Comparison of ENCODE assay signal across 8 mouse cellular contexts in genomic region chr1:172311248-172311906, GRCm38 (mm10). TPM values are rescaled to one million over a fixed set of nuclear protein-coding genes. Genes with fewer than 3 reads are reported as not detected.
A peak's percentile ranks its signal among the peaks of the same experiment; 100 is the strongest.
DNase-seq lines count a peak whose midpoint lies in the region; ATAC-seq and TF ChIP-seq lines count a peak whose summit lies in the region.

No protein-coding gene starts in this region.

- no peaks in the 10 kb centered on the region for H3K27me3 ChIP-seq in cerebellum, adult 2 months (ENCODE audit: control insufficient read depth, insufficient read depth, low read length)
- H3K27me3 ChIP-seq in forebrain, postnatal 0 days (ENCODE audit: insufficient read depth, low read length) = no peaks in the 10 kb centered on the region
- no peaks in the 10 kb centered on the region for H3K27me3 ChIP-seq in hindbrain, postnatal 0 days (ENCODE audit: insufficient read depth, low read length)
- H3K27me3 ChIP-seq in liver, embryonic 12.5 days (replicated peaks) = 0 out of 2 replicates have a peak, but pooled peaks cover 8% of the 10 kb centered on the region
- no peaks in the 10 kb centered on the region for H3K27me3 ChIP-seq in myocyte (ENCODE audit: control insufficient read depth, insufficient read depth, insufficient read length)
- H3K27me3 ChIP-seq in thymus, adult 2 months (ENCODE audit: control insufficient read depth, insufficient read depth, low read length) = no peaks in the 10 kb centered on the region

- no peak overlapping the region for H3ac ChIP-seq in myocyte (ENCODE audit: control insufficient read depth, insufficient read length)

- peak overlapping the region; percentile 72 for H3K9ac ChIP-seq in forebrain, postnatal 0 days
- peak overlapping the region; percentile 64 for H3K9ac ChIP-seq in hindbrain, postnatal 0 days (replicated peaks; ENCODE audit: low read length)
- peak overlapping the region; percentile 85 for H3K9ac ChIP-seq in liver, embryonic 12.5 days

- DNase-seq in right cerebral cortex, adult 18-20 months = peak; percentile 79
- no peak for DNase-seq in right cerebral cortex, postnatal 14 days
- DNase-seq in cerebellum, adult 2 months = peak; percentile 77 to 90
- DNase-seq in forebrain, postnatal 0 days = peak; percentile 74
- DNase-seq in hindbrain, postnatal 0 days (ENCODE audit: low spot score) = peak; percentile 74
- DNase-seq in thymus, adult 2 months = peak; percentile 39

- peak overlapping the region; percentile 90 for H3K4me2 ChIP-seq in forebrain, postnatal 0 days (ENCODE audit: low read depth)
- H3K4me2 ChIP-seq in hindbrain, postnatal 0 days (ENCODE audit: low read depth, low read length) = peak overlapping the region; percentile 87
- H3K4me2 ChIP-seq in liver, embryonic 12.5 days = peak overlapping the region; percentile 99
- peak overlapping the region; percentile 92 for H3K4me2 ChIP-seq in myocyte (ENCODE audit: low read depth)

- H3K4me3 ChIP-seq in cerebellum, adult 2 months (replicated peaks; ENCODE audit: insufficient read depth, low read depth, low read length) = peak overlapping the region; percentile 92
- H3K4me3 ChIP-seq in forebrain, postnatal 0 days (ENCODE audit: low read depth, low read length) = peak overlapping the region; percentile 67
- peak overlapping the region; percentile 56 for H3K4me3 ChIP-seq in hindbrain, postnatal 0 days (ENCODE audit: low read length)
- H3K4me3 ChIP-seq in liver, embryonic 12.5 days = peak overlapping the region; percentile 83
- H3K4me3 ChIP-seq in myocyte = peak overlapping the region; percentile 54
- H3K4me3 ChIP-seq in thymus, adult 2 months (ENCODE audit: control insufficient read depth, insufficient read depth, low read length) = peak overlapping the region; percentile 65

- H3K4me1 ChIP-seq in cerebellum, adult 2 months (ENCODE audit: control insufficient read depth, insufficient read depth, low read length) = peaks cover 34% of the 10 kb centered on the region
- H3K4me1 ChIP-seq in forebrain, postnatal 0 days (ENCODE audit: insufficient read depth) = peaks cover 24% of the 10 kb centered on the region
- H3K4me1 ChIP-seq in hindbrain, postnatal 0 days (ENCODE audit: insufficient read depth, low read length) = peaks cover 20% of the 10 kb centered on the region
- peaks cover 55% of the 10 kb centered on the region for H3K4me1 ChIP-seq in liver, embryonic 12.5 days
- H3K4me1 ChIP-seq in thymus, adult 2 months (replicated peaks; ENCODE audit: control insufficient read depth, insufficient read depth, low read length) = peaks cover 32% of the 10 kb centered on the region

- H3K36me3 ChIP-seq in forebrain, postnatal 0 days (ENCODE audit: insufficient read depth) = peaks cover 3% of the 10 kb centered on the region; the same call in 1 of the 2 replicates
- peaks cover 2% of the 10 kb centered on the region; the same call in 1 of the 2 replicates for H3K36me3 ChIP-seq in hindbrain, postnatal 0 days (ENCODE audit: insufficient read depth, low read length)
- H3K36me3 ChIP-seq in liver, embryonic 12.5 days = peaks cover 5% of the 10 kb centered on the region
- no peaks in the 10 kb centered on the region for H3K36me3 ChIP-seq in myocyte (ENCODE audit: control insufficient read depth, insufficient read depth)
- H3K36me3 ChIP-seq in thymus, adult 2 months (ENCODE audit: control insufficient read depth, insufficient read depth, low read length) = no peaks in the 10 kb centered on the region

- 4% methylated on average over 23 of the region's 23 CpGs for WGBS in cerebellum, adult 2 months
- WGBS in forebrain, postnatal 0 days = 9% methylated on average over 23 of the region's 23 CpGs
- 6% methylated on average over 23 of the region's 23 CpGs for WGBS in hindbrain, postnatal 0 days
- 1% methylated on average over 22 of the region's 23 CpGs for WGBS in liver, embryonic 12.5 days (ENCODE audit: insufficient replicate concordance)
- 1% methylated on average over 23 of the region's 23 CpGs for WGBS in thymus, adult 2 months

- no peaks in the 10 kb centered on the region for H3K9me3 ChIP-seq in forebrain, postnatal 0 days (ENCODE audit: low read length)
- no peaks in the 10 kb centered on the region for H3K9me3 ChIP-seq in hindbrain, postnatal 0 days (ENCODE audit: low read length)
- H3K9me3 ChIP-seq in liver, embryonic 12.5 days (replicated peaks) = no peaks in the 10 kb centered on the region

- peak; percentile 27; the same call in 1 of the 2 replicates for TF ChIP-seq POLR2A in cerebellum, adult 2 months (IDR thresholded peaks at IDR 0.05; ENCODE audit: borderline replicate concordance, insufficient read depth, low read length)
- TF ChIP-seq POLR2A in myocyte (IDR thresholded peaks at IDR 0.05; ENCODE audit: insufficient read length, low read depth) = no peak
- TF ChIP-seq POLR2A in thymus, adult 2 months (IDR thresholded peaks at IDR 0.05; ENCODE audit: control insufficient read depth, extremely low read depth, insufficient read depth, low read length, poor library complexity) = no peak

- no peaks in the 10 kb centered on the region for H3K79me2 ChIP-seq in myocyte (ENCODE audit: control insufficient read depth, insufficient read depth)

- H3K27ac ChIP-seq in cerebellum, adult 2 months (ENCODE audit: insufficient read depth, low read length) = peak overlapping the region; percentile 98
- peak overlapping the region; percentile 91 for H3K27ac ChIP-seq in forebrain, postnatal 0 days (ENCODE audit: low read depth, low read length)
- H3K27ac ChIP-seq in hindbrain, postnatal 0 days = peak overlapping the region; percentile 89
- peak overlapping the region; percentile 88 for H3K27ac ChIP-seq in liver, embryonic 12.5 days
- H3K27ac ChIP-seq in thymus, adult 2 months (ENCODE audit: control insufficient read depth, insufficient read depth, low read length) = peak overlapping the region; percentile 73

- no peak for TF ChIP-seq CTCF in cerebellum, adult 2 months (IDR thresholded peaks at IDR 0.05; ENCODE audit: borderline replicate concordance, insufficient read depth, low read depth, low read length)
- TF ChIP-seq CTCF in forebrain, postnatal 0 days (IDR thresholded peaks at IDR 0.05; ENCODE audit: low read depth) = no peak
- peak; percentile 25; the same call in 1 of the 2 replicates for TF ChIP-seq CTCF in hindbrain, postnatal 0 days (IDR thresholded peaks at IDR 0.05; ENCODE audit: low read depth)
- no peak for TF ChIP-seq CTCF in thymus, adult 2 months (IDR thresholded peaks at IDR 0.05; ENCODE audit: borderline replicate concordance, control insufficient read depth, extremely low read depth, insufficient read depth, low read length, poor library complexity)

- peak; percentile 47 for ATAC-seq in forebrain, postnatal 0 days
- ATAC-seq in hindbrain, postnatal 0 days = peak; percentile 1; the same call in 1 of the 2 replicates
- peak; percentile 8; the same call in 1 of the 2 replicates for ATAC-seq in liver, embryonic 12.5 days

RNA-seq across cellular contexts. Expression of gene Atp1a2, which starts 13.5 kb away (rescaled TPM):
- polyA plus RNA-seq in cerebellum, adult 2 months (2012; rRNA removed) = 535 and 584 TPM in 2 replicates
- total RNA-seq in forebrain, postnatal 0 days (2014; rRNA removed) = 213 and 294 TPM in 2 replicates
- 54.4 and 75.2 TPM in 2 replicates for polyA plus RNA-seq in forebrain, postnatal 0 days (2015; fragmentation: Nextera tagmentation; extraction: Ambion mirVana)
- total RNA-seq in hindbrain, postnatal 0 days (2014; rRNA removed) = 546 and 572 TPM in 2 replicates
- polyA plus RNA-seq in hindbrain, postnatal 0 days (2015; fragmentation: Nextera tagmentation; extraction: Ambion mirVana) = 119 and 123 TPM in 2 replicates
- 0.24 and 0.36 TPM in 2 replicates for polyA plus RNA-seq in liver, embryonic 12.5 days (2016; fragmentation: Nextera tagmentation; extraction: Ambion mirVana)
- polyA plus RNA-seq in myocyte (2012; fragmentation: generic; extraction: Trizol) = 92.9 TPM
- polyA plus RNA-seq in thymus, adult 2 months (2012; rRNA removed) = 24.4 and 28.5 TPM in 2 replicates

RNA-seq across cellular contexts. Expression of gene Kcnj9, which starts 17.7 kb away (rescaled TPM):
- 116 and 130 TPM in 2 replicates for polyA plus RNA-seq in cerebellum, adult 2 months (2012; rRNA removed)
- 7.5 and 8.6 TPM in 2 replicates for total RNA-seq in forebrain, postnatal 0 days (2014; rRNA removed)
- 2.9 and 4.8 TPM in 2 replicates for polyA plus RNA-seq in forebrain, postnatal 0 days (2015; fragmentation: Nextera tagmentation; extraction: Ambion mirVana)
- 8.0 and 9.8 TPM in 2 replicates for total RNA-seq in hindbrain, postnatal 0 days (2014; rRNA removed)
- polyA plus RNA-seq in hindbrain, postnatal 0 days (2015; fragmentation: Nextera tagmentation; extraction: Ambion mirVana) = 3.6 and 4.2 TPM in 2 replicates
- polyA plus RNA-seq in liver, embryonic 12.5 days (2016; fragmentation: Nextera tagmentation; extraction: Ambion mirVana) = not detected in 2 replicates
- 0.01 TPM for polyA plus RNA-seq in myocyte (2012; fragmentation: generic; extraction: Trizol)
- 1.5 TPM in 2 replicates for polyA plus RNA-seq in thymus, adult 2 months (2012; rRNA removed)

RNA-seq across cellular contexts. Expression of gene Kcnj10, which starts 29.6 kb away (rescaled TPM):
- polyA plus RNA-seq in cerebellum, adult 2 months (2012; rRNA removed) = 141 and 174 TPM in 2 replicates
- total RNA-seq in forebrain, postnatal 0 days (2014; rRNA removed) = 3.2 and 4.1 TPM in 2 replicates
- 1.4 and 2.9 TPM in 2 replicates for polyA plus RNA-seq in forebrain, postnatal 0 days (2015; fragmentation: Nextera tagmentation; extraction: Ambion mirVana)
- total RNA-seq in hindbrain, postnatal 0 days (2014; rRNA removed) = 8.6 and 10.0 TPM in 2 replicates
- polyA plus RNA-seq in hindbrain, postnatal 0 days (2015; fragmentation: Nextera tagmentation; extraction: Ambion mirVana) = 5.4 and 5.6 TPM in 2 replicates
- polyA plus RNA-seq in liver, embryonic 12.5 days (2016; fragmentation: Nextera tagmentation; extraction: Ambion mirVana) = 0.02 and 0.07 TPM in 2 replicates
- not detected for polyA plus RNA-seq in myocyte (2012; fragmentation: generic; extraction: Trizol)
- polyA plus RNA-seq in thymus, adult 2 months (2012; rRNA removed) = 3.2 and 3.9 TPM in 2 replicates

RNA-seq across cellular contexts. Expression of gene Igsf8, which starts 49.9 kb away (rescaled TPM):
- 254 and 269 TPM in 2 replicates for polyA plus RNA-seq in cerebellum, adult 2 months (2012; rRNA removed)
- total RNA-seq in forebrain, postnatal 0 days (2014; rRNA removed) = 117 and 136 TPM in 2 replicates
- 110 and 113 TPM in 2 replicates for polyA plus RNA-seq in forebrain, postnatal 0 days (2015; fragmentation: Nextera tagmentation; extraction: Ambion mirVana)
- 136 and 150 TPM in 2 replicates for total RNA-seq in hindbrain, postnatal 0 days (2014; rRNA removed)
- 90.2 and 90.8 TPM in 2 replicates for polyA plus RNA-seq in hindbrain, postnatal 0 days (2015; fragmentation: Nextera tagmentation; extraction: Ambion mirVana)
- 19.0 and 20.5 TPM in 2 replicates for polyA plus RNA-seq in liver, embryonic 12.5 days (2016; fragmentation: Nextera tagmentation; extraction: Ambion mirVana)
- polyA plus RNA-seq in myocyte (2012; fragmentation: generic; extraction: Trizol) = 79.7 TPM
- polyA plus RNA-seq in thymus, adult 2 months (2012; rRNA removed) = 159 and 162 TPM in 2 replicates

RNA-seq across cellular contexts. Expression of gene Atp1a4, which starts 53.2 kb away (rescaled TPM):
- 0.03 TPM in 1 of 2 replicates, not detected in the other for polyA plus RNA-seq in cerebellum, adult 2 months (2012; rRNA removed)
- not detected in 2 replicates for total RNA-seq in forebrain, postnatal 0 days (2014; rRNA removed)
- polyA plus RNA-seq in forebrain, postnatal 0 days (2015; fragmentation: Nextera tagmentation; extraction: Ambion mirVana) = not detected in 2 replicates
- 0.10 TPM in 1 of 2 replicates, not detected in the other for total RNA-seq in hindbrain, postnatal 0 days (2014; rRNA removed)
- polyA plus RNA-seq in hindbrain, postnatal 0 days (2015; fragmentation: Nextera tagmentation; extraction: Ambion mirVana) = 0.05 TPM in 1 of 2 replicates, not detected in the other
- polyA plus RNA-seq in liver, embryonic 12.5 days (2016; fragmentation: Nextera tagmentation; extraction: Ambion mirVana) = not detected in 2 replicates
- 0.06 TPM for polyA plus RNA-seq in myocyte (2012; fragmentation: generic; extraction: Trizol)
- polyA plus RNA-seq in thymus, adult 2 months (2012; rRNA removed) = 0.07 TPM in 1 of 2 replicates, not detected in the other

Comparison
In these comparisons a context has a peak if more than half of its experiments do, and no peak if none do; other contexts are left out.
1. RNA of gene Atp1a2, which starts 13.5 kb away (polyA plus RNA-seq): 535 to 584 TPM in cerebellum, adult 2 months, 119 to 123 TPM in hindbrain, postnatal 0 days, 92.9 TPM in myocyte (single experiment), 54.4 to 75.2 TPM in forebrain, postnatal 0 days and 24.4 to 28.5 TPM in thymus, adult 2 months; 0.24 to 0.36 TPM in liver, embryonic 12.5 days; every median in the first group is over 10 times any median in the second.
2. RNA of gene Kcnj9, which starts 17.7 kb away (polyA plus RNA-seq): 116 to 130 TPM in cerebellum, adult 2 months; 2.9 to 4.8 TPM in forebrain, postnatal 0 days, 3.6 to 4.2 TPM in hindbrain, postnatal 0 days, 1.5 TPM in thymus, adult 2 months, 0.01 TPM in myocyte (single experiment) and not detected in liver, embryonic 12.5 days; every median in the first group is over 10 times any median in the second.
3. RNA of gene Kcnj10, which starts 29.6 kb away (polyA plus RNA-seq): 141 to 174 TPM in cerebellum, adult 2 months; 5.4 to 5.6 TPM in hindbrain, postnatal 0 days, 3.2 to 3.9 TPM in thymus, adult 2 months, 1.4 to 2.9 TPM in forebrain, postnatal 0 days, 0.02 to 0.07 TPM in liver, embryonic 12.5 days and not detected in myocyte (single experiment); every median in the first group is over 10 times any median in the second.
4. Peak in every context shown above with its lines, with median percentiles within 50 percentile points of each other: H3K27ac ChIP-seq, H3K4me3 ChIP-seq, ATAC-seq, H3K4me2 ChIP-seq and H3K9ac ChIP-seq.